9 mouse cellular contexts compared by ENCODE assay signal in genomic region chr17:24389865-24390264, GRCm38 (mm10). TPM values are rescaled to one million over a fixed set of nuclear protein-coding genes. Genes with fewer than 3 reads are reported as not detected.
A peak's percentile ranks its signal among the peaks of the same experiment; 100 is the strongest.
DNase-seq lines count a peak whose midpoint lies in the region.
"Had no signal": no experiment of that assay in that cellular context is flagged by ENCODE, and none has a peak within 500 bp of the region (broad histone marks: within the 10 kb centered on the region; RNA-seq: fewer than 3 reads in every experiment).

No protein-coding gene starts in this region.

- H3K27ac ChIP-seq in heart, embryonic 10.5 days = no peak overlapping the region
- H3K27ac ChIP-seq in embryonic facial prominence, embryonic 10.5 days (replicated peaks) = no peak overlapping the region

- DNase-seq in heart, adult 18-20 months = peak; percentile 44 to 70
- no peak for DNase-seq in heart, embryonic 10.5 days (ENCODE audit: low spot score)
- DNase-seq in 416B (ENCODE audit: low read depth) = peak; percentile 59
- DNase-seq in adrenal gland, adult 8-10 months = peak; percentile 59
- DNase-seq in embryonic facial prominence, embryonic 10.5 days (ENCODE audit: low spot score) = peak; percentile 62
- peak; percentile 77 for DNase-seq in kidney, postnatal 14 days
- DNase-seq in lung, postnatal 25 days (ENCODE audit: low spot score) = peak; percentile 55
- peak; percentile 30 to 34 for DNase-seq in thymus, postnatal 36 days

- H3K4me3 ChIP-seq in heart, embryonic 10.5 days = no peak overlapping the region
- no peak overlapping the region for H3K4me3 ChIP-seq in embryonic facial prominence, embryonic 10.5 days

- H3K36me3 ChIP-seq in heart, embryonic 10.5 days = peaks cover 32% of the 10 kb centered on the region
- peaks cover 22% of the 10 kb centered on the region for H3K36me3 ChIP-seq in embryonic facial prominence, embryonic 10.5 days (replicated peaks)

- WGBS in heart, embryonic 10.5 days = 0% methylated on average over 2 of the region's 2 CpGs
- 4% methylated on average over 2 of the region's 2 CpGs for WGBS in embryonic facial prominence, embryonic 10.5 days

- no peaks in the 10 kb centered on the region for H3K9me3 ChIP-seq in heart, embryonic 10.5 days
- no peaks in the 10 kb centered on the region for H3K9me3 ChIP-seq in embryonic facial prominence, embryonic 10.5 days

- peaks cover 13% of the 10 kb centered on the region; the same call in 1 of the 2 replicates for H3K4me1 ChIP-seq in heart, embryonic 10.5 days
- H3K4me1 ChIP-seq in embryonic facial prominence, embryonic 10.5 days = no peaks in the 10 kb centered on the region

- H3K27me3 ChIP-seq in heart, embryonic 10.5 days (ENCODE audit: insufficient read depth, poor library complexity, severe bottlenecking) = peaks cover 7% of the 10 kb centered on the region; the same call in 1 of the 2 replicates
- no peaks in the 10 kb centered on the region for H3K27me3 ChIP-seq in embryonic facial prominence, embryonic 10.5 days (replicated peaks; ENCODE audit: low read depth, poor library complexity, severe bottlenecking)

RNA-seq across cellular contexts. Expression of gene Rnps1, which starts 24.5 kb away (rescaled TPM):
- 10 to 100 TPM; 60.6 to 64.6 TPM for total RNA-seq in heart, adult 18-20 months (2021)
- polyA plus RNA-seq in heart, embryonic 10.5 days (2016; fragmentation: Nextera tagmentation; extraction: Ambion mirVana) = 311 and 345 TPM in 2 replicates
- 10 to 100 TPM; 62.8 to 84.3 (median 75.4) TPM for total RNA-seq in adrenal gland, adult 8-10 months (2022)
- 471 and 476 TPM in 2 replicates for polyA plus RNA-seq in embryonic facial prominence, embryonic 10.5 days (2016; fragmentation: Nextera tagmentation; extraction: Ambion mirVana)

RNA-seq across cellular contexts. Expression of gene Eci1, which starts 36.6 kb away (rescaled TPM):
- total RNA-seq in heart, adult 18-20 months (2021) = 100 to 1,000 TPM; 472 to 487 TPM
- polyA plus RNA-seq in heart, embryonic 10.5 days (2016; fragmentation: Nextera tagmentation; extraction: Ambion mirVana) = 146 and 187 TPM in 2 replicates
- total RNA-seq in adrenal gland, adult 8-10 months (2022) = 100 to 1,000 TPM; 142 to 242 (median 189) TPM
- 86.2 and 89.0 TPM in 2 replicates for polyA plus RNA-seq in embryonic facial prominence, embryonic 10.5 days (2016; fragmentation: Nextera tagmentation; extraction: Ambion mirVana)

RNA-seq across cellular contexts. Expression of gene Abca3, which starts 38.1 kb away (rescaled TPM):
- total RNA-seq in heart, adult 18-20 months (2021) = 10 to 100 TPM; 11.1 to 13.1 TPM
- 7.2 and 8.2 TPM in 2 replicates for polyA plus RNA-seq in heart, embryonic 10.5 days (2016; fragmentation: Nextera tagmentation; extraction: Ambion mirVana)
- total RNA-seq in adrenal gland, adult 8-10 months (2022) = 10 to 100 TPM; 28.4 to 43.3 (median 35.8) TPM
- polyA plus RNA-seq in embryonic facial prominence, embryonic 10.5 days (2016; fragmentation: Nextera tagmentation; extraction: Ambion mirVana) = 6.1 and 7.1 TPM in 2 replicates

RNA-seq across cellular contexts. Expression of gene Abca17, which starts 39.0 kb away (rescaled TPM):
- total RNA-seq in heart, adult 18-20 months (2021) = under 1 TPM in 1 of 2 experiments, not detected in 1; 0.05 TPM
- polyA plus RNA-seq in heart, embryonic 10.5 days (2016; fragmentation: Nextera tagmentation; extraction: Ambion mirVana) = not detected in 2 replicates
- total RNA-seq in adrenal gland, adult 8-10 months (2022) = under 1 TPM in 3 of 4 experiments, not detected in 1; 0.09 to 0.12 (median 0.11) TPM
- polyA plus RNA-seq in embryonic facial prominence, embryonic 10.5 days (2016; fragmentation: Nextera tagmentation; extraction: Ambion mirVana) = 0.16 TPM in 1 of 2 replicates, not detected in the other

RNA-seq across cellular contexts. Expression of gene Dnase1l2, which starts 53.0 kb away (rescaled TPM):
- 1 to 10 TPM in 1 of 2 experiments, under 1 TPM in 1; 0.69 to 1.5 TPM for total RNA-seq in heart, adult 18-20 months (2021)
- polyA plus RNA-seq in heart, embryonic 10.5 days (2016; fragmentation: Nextera tagmentation; extraction: Ambion mirVana) = 1.6 and 2.3 TPM in 2 replicates
- 1 to 10 TPM; 2.3 to 7.2 (median 3.5) TPM for total RNA-seq in adrenal gland, adult 8-10 months (2022)
- 2.5 and 3.6 TPM in 2 replicates for polyA plus RNA-seq in embryonic facial prominence, embryonic 10.5 days (2016; fragmentation: Nextera tagmentation; extraction: Ambion mirVana)
- total RNA-seq: hematopoietic stem cell, adult 5-6 weeks had no signal
